Mouse (Mus musculus): ENCODE measurements at regions not wholly inside any gene's neighbourhood (a gene's known extent, or its start where the extent isn't known, plus 50 kb on each side); places are given as distances from the start of the nearest gene placed in this dataset.

GRCm38 (mm10) chr5:120302307-120302706 lies 129.2 kb upstream of the Lhx5 start:
- Histone ChIP-seq H3K4me1 (ENCODE audit: control insufficient read depth, insufficient read depth, low read length) (no peaks in the 10 kb centered on the region), H3K36me3 (ENCODE audit: control insufficient read depth, insufficient read depth) (no peaks in the 10 kb centered on the region), H3K27ac (ENCODE audit: low read length) (no peak overlapping the region), H3K27me3 (ENCODE audit: control insufficient read depth, insufficient read depth, low read length) (peaks cover 74% of the 10 kb centered on the region), H3K4me3 (ENCODE audit: low read length) (peak overlapping the region; percentile 23), H3K9ac (ENCODE audit: low read length) (no peak overlapping the region), H3K9me3 (replicated peaks; ENCODE audit: control insufficient read depth, low read length) (no peaks in the 10 kb centered on the region), H3K4me2 (ENCODE audit: low read depth, low read length) (peak overlapping the region; percentile 39)
- whole genome bisulfite sequencing: 3% methylated on average over 47 of the region's 47 CpGs
- no peak for ATAC-seq (replicated peaks; ENCODE audit: extremely low read depth, insufficient read depth, low FRiP score)

- Histone ChIP-seq H3K9me3 (replicated peaks; ENCODE audit: control insufficient read depth, low read length) (no peaks in the 10 kb centered on the region), H3K27ac (ENCODE audit: low read length) (no peak overlapping the region), H3K4me2 (ENCODE audit: low read depth, low read length) (no peak overlapping the region), H3K9ac (ENCODE audit: low read length) (no peak overlapping the region), H3K4me3 (ENCODE audit: low read length) (no peak overlapping the region), H3K36me3 (ENCODE audit: control insufficient read depth, insufficient read depth) (no peaks in the 10 kb centered on the region), H3K4me1 (ENCODE audit: control insufficient read depth, insufficient read depth, low read length) (no peaks in the 10 kb centered on the region), H3K27me3 (ENCODE audit: control insufficient read depth, insufficient read depth, low read length) (peaks cover 63% of the 10 kb centered on the region)
- ATAC-seq (replicated peaks; ENCODE audit: extremely low read depth, insufficient read depth, low FRiP score): no peak
- WGBS: 26% methylated on average over 13 of the region's 13 CpGs
Observed at GRCm38 (mm10) chr5:120304295-120304701, 127.2 kb upstream of the Lhx5 start.

DNA sequence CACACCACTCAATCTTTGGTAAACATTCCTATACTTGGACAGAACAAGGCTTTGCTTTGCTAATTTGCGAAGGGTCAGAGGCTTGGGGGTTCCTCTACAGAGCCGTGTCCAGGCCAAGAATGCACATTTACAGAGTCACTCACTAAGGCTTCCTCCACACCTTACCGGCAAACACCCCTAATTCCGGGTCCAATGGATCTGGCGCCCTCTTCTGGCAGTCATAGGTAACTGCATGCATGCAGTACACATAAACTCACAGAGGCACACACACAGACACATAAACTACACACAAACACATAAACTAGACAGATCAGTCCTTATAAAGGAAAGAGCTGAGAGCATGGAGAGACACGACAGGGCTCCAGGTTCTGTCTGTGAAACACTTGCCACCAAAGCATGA lies 119.2 kb upstream of the Lhx5 start:
- no peak overlapping the region for H3K4me2 ChIP-seq (ENCODE audit: low read depth, low read length)
- peaks cover 7% of the 10 kb centered on the region for H3K9me3 ChIP-seq (replicated peaks; ENCODE audit: control insufficient read depth, low read length)
- no peak for ATAC-seq (replicated peaks; ENCODE audit: extremely low read depth, insufficient read depth, low FRiP score)
- H3K27me3 ChIP-seq (ENCODE audit: control insufficient read depth, insufficient read depth, low read length): peaks cover 4% of the 10 kb centered on the region; the same call in 1 of the 2 replicates
- H3K4me3 ChIP-seq (ENCODE audit: low read length): no peak overlapping the region
- H3K9ac ChIP-seq (ENCODE audit: low read length): no peak overlapping the region
- H3K27ac ChIP-seq (ENCODE audit: low read length): no peak overlapping the region
- 80% methylated on average over 6 of the region's 6 CpGs for WGBS
- no peaks in the 10 kb centered on the region for H3K36me3 ChIP-seq (ENCODE audit: control insufficient read depth, insufficient read depth)
- H3K4me1 ChIP-seq (ENCODE audit: control insufficient read depth, insufficient read depth, low read length): no peaks in the 10 kb centered on the region

- no peak overlapping the region for H3K27ac ChIP-seq (ENCODE audit: low read length)
- H3K36me3 ChIP-seq (ENCODE audit: control insufficient read depth, insufficient read depth): no peaks in the 10 kb centered on the region
- WGBS: 66% methylated on average over 6 of the region's 6 CpGs
- no peak overlapping the region for H3K9ac ChIP-seq (ENCODE audit: low read length)
- H3K4me3 ChIP-seq (ENCODE audit: low read length): no peak overlapping the region
- H3K4me2 ChIP-seq (ENCODE audit: low read depth, low read length): no peak overlapping the region
- H3K27me3 ChIP-seq (ENCODE audit: control insufficient read depth, insufficient read depth, low read length): peaks cover 4% of the 10 kb centered on the region; the same call in 1 of the 2 replicates
- no peak for ATAC-seq (replicated peaks; ENCODE audit: extremely low read depth, insufficient read depth, low FRiP score)
- peaks cover 7% of the 10 kb centered on the region for H3K9me3 ChIP-seq (replicated peaks; ENCODE audit: control insufficient read depth, low read length)
- no peaks in the 10 kb centered on the region for H3K4me1 ChIP-seq (ENCODE audit: control insufficient read depth, insufficient read depth, low read length)
Observed at GRCm38 (mm10) chr5:120313984-120314383, 117.5 kb upstream of the Lhx5 start.

GRCm38 (mm10) chr5:120315116-120315515 lies 116.4 kb upstream of the Lhx5 start:
- 48% methylated on average over 8 of the region's 8 CpGs for WGBS
- peaks cover 6% of the 10 kb centered on the region for H3K27me3 ChIP-seq (ENCODE audit: control insufficient read depth, insufficient read depth, low read length)
- no peak overlapping the region for H3K4me2 ChIP-seq (ENCODE audit: low read depth, low read length)
- H3K4me3 ChIP-seq (ENCODE audit: low read length): no peak overlapping the region
- H3K36me3 ChIP-seq (ENCODE audit: control insufficient read depth, insufficient read depth): no peaks in the 10 kb centered on the region
- no peak overlapping the region for H3K9ac ChIP-seq (ENCODE audit: low read length)
- H3K9me3 ChIP-seq (replicated peaks; ENCODE audit: control insufficient read depth, low read length): peaks cover 7% of the 10 kb centered on the region
- H3K4me1 ChIP-seq (ENCODE audit: control insufficient read depth, insufficient read depth, low read length): no peaks in the 10 kb centered on the region
- H3K27ac ChIP-seq (ENCODE audit: low read length): no peak overlapping the region
- no peak for ATAC-seq (replicated peaks; ENCODE audit: extremely low read depth, insufficient read depth, low FRiP score)

GRCm38 (mm10) chr5:120318951-120319350 lies 112.5 kb upstream of the Lhx5 start:
- Histone ChIP-seq H3K4me2 (ENCODE audit: low read depth, low read length) (no peak overlapping the region), H3K27me3 (ENCODE audit: control insufficient read depth, insufficient read depth, low read length) (peaks cover 38% of the 10 kb centered on the region), H3K4me3 (ENCODE audit: low read length) (no peak overlapping the region), H3K27ac (ENCODE audit: low read length) (no peak overlapping the region), H3K9ac (ENCODE audit: low read length) (no peak overlapping the region), H3K9me3 (replicated peaks; ENCODE audit: control insufficient read depth, low read length) (no peaks in the 10 kb centered on the region), H3K36me3 (ENCODE audit: control insufficient read depth, insufficient read depth) (no peaks in the 10 kb centered on the region), H3K4me1 (ENCODE audit: control insufficient read depth, insufficient read depth, low read length) (no peaks in the 10 kb centered on the region)
- no peak for ATAC-seq (replicated peaks; ENCODE audit: extremely low read depth, insufficient read depth, low FRiP score)
- 7% methylated on average over 1 of the region's 1 CpGs for WGBS

DNA sequence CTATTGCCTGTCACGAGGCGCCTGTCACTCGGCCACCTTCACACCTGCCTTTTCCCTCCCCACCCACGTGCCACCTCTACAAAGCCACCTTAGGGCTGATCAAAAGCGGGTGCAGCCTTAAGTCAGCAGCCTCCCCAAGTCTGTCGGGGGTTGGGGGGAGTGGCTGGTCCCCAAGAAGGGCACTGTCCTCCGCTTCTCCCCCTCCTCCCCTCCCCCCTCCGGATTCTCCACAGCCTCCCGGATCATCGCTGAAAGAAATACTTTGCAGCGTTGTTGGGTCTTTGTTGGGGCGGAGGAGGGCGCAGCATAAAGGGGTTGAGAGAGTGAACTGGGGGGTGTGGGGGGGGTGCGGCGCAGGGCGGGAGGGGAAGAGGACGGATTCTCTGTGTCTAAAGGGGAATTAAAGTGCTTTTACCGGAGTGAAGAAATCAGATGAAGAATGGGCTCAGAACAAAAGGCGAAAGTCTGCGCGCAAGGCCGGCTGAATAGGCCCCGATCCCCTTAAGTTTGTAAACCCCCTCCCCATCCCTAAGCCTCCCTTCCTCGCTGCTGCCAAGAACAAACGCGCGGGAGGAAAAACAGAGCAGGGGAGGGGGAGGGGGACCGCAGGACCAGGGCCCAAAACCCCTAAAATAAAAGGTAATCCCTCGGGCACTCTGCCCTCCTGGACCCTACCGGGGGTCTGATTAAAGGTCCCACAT lies 109.3 kb upstream of the Lhx5 start:
- Histone ChIP-seq H3K36me3 (ENCODE audit: control insufficient read depth, insufficient read depth) (no peaks in the 10 kb centered on the region), H3K4me3 (ENCODE audit: low read length) (no peak overlapping the region)

DNA sequence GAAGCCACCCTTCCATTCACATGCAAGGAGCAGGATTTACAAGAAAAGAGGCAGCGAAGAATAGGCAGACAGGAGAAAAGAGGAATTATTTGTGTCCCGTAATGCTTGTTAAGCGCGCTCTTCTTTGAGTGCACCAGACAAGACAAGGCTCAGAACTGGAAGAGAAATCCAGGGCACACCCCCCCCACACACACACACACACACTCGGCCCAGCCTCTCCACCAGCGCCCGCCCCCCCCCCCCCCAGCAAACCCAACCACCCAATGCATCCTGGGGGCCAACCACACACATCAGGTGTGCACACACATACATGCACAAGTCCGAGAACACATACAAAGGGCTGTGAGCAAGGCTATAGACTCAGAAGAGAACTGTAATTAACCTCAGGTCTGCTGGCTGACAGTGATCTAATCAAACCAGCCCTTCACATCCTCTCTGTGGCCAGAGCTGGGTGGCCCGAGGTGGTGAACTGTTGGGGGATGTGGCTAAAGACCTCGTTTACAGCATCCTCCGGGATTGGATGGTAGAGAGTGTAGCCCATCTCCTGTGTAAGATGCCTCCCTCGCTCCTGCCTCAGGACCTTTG lies 108.7 kb upstream of the Lhx5 start:
- H3K9ac ChIP-seq (ENCODE audit: low read length): no peak overlapping the region
- 17% methylated on average over 10 of the region's 12 CpGs for WGBS

More for the DNA sequence above, 109.3 kb upstream of the Lhx5 start:
- no peaks in the 10 kb centered on the region for H3K4me1 ChIP-seq (ENCODE audit: control insufficient read depth, insufficient read depth, low read length)
- H3K9me3 ChIP-seq (replicated peaks; ENCODE audit: control insufficient read depth, low read length): no peaks in the 10 kb centered on the region; the same call in 1 of the 2 replicates
- H3K9ac ChIP-seq (ENCODE audit: low read length): no peak overlapping the region
- no peak overlapping the region for H3K4me2 ChIP-seq (ENCODE audit: low read depth, low read length)
- no peak for ATAC-seq (replicated peaks; ENCODE audit: extremely low read depth, insufficient read depth, low FRiP score)
- H3K27ac ChIP-seq (ENCODE audit: low read length): no peak overlapping the region
- under 1% methylated on average over 30 of the region's 30 CpGs for WGBS
- peaks cover 54% of the 10 kb centered on the region for H3K27me3 ChIP-seq (ENCODE audit: control insufficient read depth, insufficient read depth, low read length)

GRCm38 (mm10) chr5:120324111-120324510 lies 107.4 kb upstream of the Lhx5 start:
- no peak overlapping the region for H3K9ac ChIP-seq (ENCODE audit: low read length)
- 68% methylated on average over 2 of the region's 2 CpGs for WGBS
- no peak for ATAC-seq (replicated peaks; ENCODE audit: extremely low read depth, insufficient read depth, low FRiP score)
- H3K36me3 ChIP-seq (ENCODE audit: control insufficient read depth, insufficient read depth): no peaks in the 10 kb centered on the region
- H3K4me1 ChIP-seq (ENCODE audit: control insufficient read depth, insufficient read depth, low read length): no peaks in the 10 kb centered on the region
- H3K4me3 ChIP-seq (ENCODE audit: low read length): no peak overlapping the region
- no peak overlapping the region for H3K27ac ChIP-seq (ENCODE audit: low read length)
- no peaks in the 10 kb centered on the region; the same call in none of the 2 replicates for H3K9me3 ChIP-seq (replicated peaks; ENCODE audit: control insufficient read depth, low read length)
- H3K4me2 ChIP-seq (ENCODE audit: low read depth, low read length): no peak overlapping the region
- peaks cover 52% of the 10 kb centered on the region for H3K27me3 ChIP-seq (ENCODE audit: control insufficient read depth, insufficient read depth, low read length)

More for the DNA sequence above, 108.7 kb upstream of the Lhx5 start:
- peaks cover 54% of the 10 kb centered on the region for H3K27me3 ChIP-seq (ENCODE audit: control insufficient read depth, insufficient read depth, low read length)
- no peaks in the 10 kb centered on the region; the same call in none of the 2 replicates for H3K9me3 ChIP-seq (replicated peaks; ENCODE audit: control insufficient read depth, low read length)
- H3K4me3 ChIP-seq (ENCODE audit: low read length): no peak overlapping the region
- no peaks in the 10 kb centered on the region for H3K4me1 ChIP-seq (ENCODE audit: control insufficient read depth, insufficient read depth, low read length)
- H3K36me3 ChIP-seq (ENCODE audit: control insufficient read depth, insufficient read depth): no peaks in the 10 kb centered on the region
- no peak overlapping the region for H3K27ac ChIP-seq (ENCODE audit: low read length)
- no peak overlapping the region for H3K4me2 ChIP-seq (ENCODE audit: low read depth, low read length)
- ATAC-seq (replicated peaks; ENCODE audit: extremely low read depth, insufficient read depth, low FRiP score): no peak
